Mouse (Mus musculus): Measurements from ENCODE around the gene Slc1a7. TPM values are rescaled to one million over a fixed set of nuclear protein-coding genes. Genes with fewer than 3 reads are reported as not detected.

Slc1a7 gene
- polyA plus RNA-seq (2015; fragmentation: Nextera tagmentation; extraction: Ambion mirVana): not detected in 2 replicates

DNA sequence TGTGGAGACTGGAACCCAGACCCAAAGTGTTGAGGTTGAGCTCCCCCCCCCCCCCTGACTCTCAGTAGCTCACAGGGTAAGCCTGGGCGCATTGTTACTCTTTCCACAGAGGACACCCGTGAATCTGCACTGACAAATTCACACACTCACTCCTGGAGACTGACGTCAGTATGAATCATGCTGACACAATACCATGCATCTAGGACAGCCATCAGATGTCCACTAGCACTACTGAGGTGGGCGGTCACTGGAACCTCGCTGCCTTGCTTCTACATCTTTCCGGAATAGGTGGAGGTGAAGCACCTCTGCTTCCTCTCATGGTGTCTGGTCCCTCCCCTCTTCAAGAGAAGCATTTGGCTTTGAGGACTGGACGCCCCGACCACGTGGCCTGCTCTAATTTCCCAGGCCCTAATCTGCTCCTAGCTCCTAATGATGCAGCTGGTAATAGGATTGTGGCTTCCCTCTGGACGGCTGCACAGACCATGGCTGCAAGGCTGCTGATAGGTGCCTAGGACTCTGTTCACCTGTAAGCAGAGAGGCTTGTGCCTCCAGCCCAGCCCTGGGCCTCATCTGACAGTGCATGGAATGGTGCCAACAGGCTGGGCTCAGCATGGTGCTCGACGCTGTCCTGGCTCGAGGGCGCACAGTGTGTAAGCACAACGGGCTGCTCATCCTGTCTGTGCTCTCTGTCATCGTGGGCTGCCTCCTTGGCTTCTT lies at the start of gene Slc1a7:
Slc1a7 (plus strand) TSS at position 367 of the 717 bp plus-strand sequence.
- WGBS: 76% methylated on average over 16 of the region's 16 CpGs
- Histone ChIP-seq H3K9ac (replicated peaks; ENCODE audit: low read depth, low read length) (no peak within 1 kb of the TSS), H3K27ac (ENCODE audit: low read length) (no peak within 1 kb of the TSS), H3K27me3 (replicated peaks; ENCODE audit: control insufficient read depth, insufficient read depth, low read length) (no peaks in the 10 kb centered on the region), H3K9me3 (ENCODE audit: control insufficient read depth, low read length) (no peaks in the 10 kb centered on the region), H3K36me3 (ENCODE audit: control insufficient read depth, insufficient read depth) (no peaks in the 10 kb centered on the region), H3K4me1 (replicated peaks; ENCODE audit: control insufficient read depth, insufficient read depth, low read length) (no peaks in the 10 kb centered on the region), H3K4me3 (replicated peaks; ENCODE audit: low read length) (no peak within 1 kb of the TSS), H3K4me2 (ENCODE audit: low read length) (no peak within 1 kb of the TSS)
- no peak for ATAC-seq

DNA sequence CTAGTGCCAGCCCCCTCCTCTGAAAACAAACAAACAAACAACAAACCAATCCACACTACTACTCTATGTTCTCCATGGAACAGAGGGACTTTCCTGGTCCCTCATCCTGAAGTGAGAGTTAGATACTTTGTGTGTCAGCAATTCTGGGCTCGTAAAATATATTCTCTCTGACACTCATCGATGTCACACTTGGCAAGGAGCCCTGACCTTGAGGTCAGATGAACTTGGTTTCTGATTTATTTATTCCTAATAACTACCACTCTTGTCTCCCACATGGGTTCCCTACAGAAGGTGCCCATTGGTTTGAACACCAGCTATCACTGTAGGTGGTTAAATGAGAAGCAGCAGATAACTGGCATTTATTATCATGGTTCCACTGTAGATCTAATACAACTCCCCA lies 47.8 kb upstream of the Slc1a7 start:
- Histone ChIP-seq H3K9ac (replicated peaks; ENCODE audit: low read depth, low read length) (no peak overlapping the region), H3K27ac (ENCODE audit: low read length) (no peak overlapping the region), H3K36me3 (ENCODE audit: control insufficient read depth, insufficient read depth) (no peaks in the 10 kb centered on the region), H3K4me3 (replicated peaks; ENCODE audit: low read length) (no peak overlapping the region), H3K4me1 (replicated peaks; ENCODE audit: control insufficient read depth, insufficient read depth, low read length) (peaks cover 13% of the 10 kb centered on the region), H3K9me3 (ENCODE audit: control insufficient read depth, low read length) (no peaks in the 10 kb centered on the region), H3K4me2 (ENCODE audit: low read length) (no peak overlapping the region), H3K27me3 (replicated peaks; ENCODE audit: control insufficient read depth, insufficient read depth, low read length) (no peaks in the 10 kb centered on the region)
- no peak for ATAC-seq
- WGBS: 85% methylated on average over 2 of the region's 2 CpGs

- peaks cover 13% of the 10 kb centered on the region for H3K4me1 ChIP-seq (replicated peaks; ENCODE audit: control insufficient read depth, insufficient read depth, low read length)
- H3K27ac ChIP-seq (ENCODE audit: low read length): no peak overlapping the region
- H3K36me3 ChIP-seq (ENCODE audit: control insufficient read depth, insufficient read depth): no peaks in the 10 kb centered on the region
- H3K4me3 ChIP-seq (replicated peaks; ENCODE audit: low read length): no peak overlapping the region
- 83% methylated on average over 8 of the region's 8 CpGs for WGBS
- no peak overlapping the region for H3K9ac ChIP-seq (replicated peaks; ENCODE audit: low read depth, low read length)
- no peaks in the 10 kb centered on the region for H3K27me3 ChIP-seq (replicated peaks; ENCODE audit: control insufficient read depth, insufficient read depth, low read length)
- H3K4me2 ChIP-seq (ENCODE audit: low read length): no peak overlapping the region
- H3K9me3 ChIP-seq (ENCODE audit: control insufficient read depth, low read length): no peaks in the 10 kb centered on the region
- ATAC-seq: no peak
Measured at GRCm38 (mm10) chr4:107921152-107921695, 46.9 kb upstream of the Slc1a7 start.

DNA sequence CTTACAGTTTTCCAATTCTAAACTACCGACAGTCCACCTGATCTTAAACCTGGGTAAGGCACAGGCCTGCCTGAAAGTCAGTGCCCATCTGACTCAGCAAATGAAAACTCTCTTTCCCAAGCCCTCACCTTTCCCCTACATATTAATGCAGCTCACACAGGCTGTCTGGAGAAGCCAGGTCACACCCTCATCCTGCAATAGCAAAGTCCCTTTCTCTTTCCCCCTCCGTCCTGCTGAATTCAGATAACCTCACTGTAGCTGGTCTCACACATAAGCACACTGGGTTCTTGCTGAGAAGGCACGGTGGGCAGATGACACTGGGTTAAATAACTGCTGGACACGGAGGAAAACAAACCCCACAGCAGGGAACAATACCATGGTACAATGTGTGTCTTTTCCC lies 46.2 kb upstream of the Slc1a7 start:
- Histone ChIP-seq H3K27me3 (replicated peaks; ENCODE audit: control insufficient read depth, insufficient read depth, low read length) (no peaks in the 10 kb centered on the region), H3K9ac (replicated peaks; ENCODE audit: low read depth, low read length) (no peak overlapping the region), H3K36me3 (ENCODE audit: control insufficient read depth, insufficient read depth) (no peaks in the 10 kb centered on the region), H3K9me3 (ENCODE audit: control insufficient read depth, low read length) (no peaks in the 10 kb centered on the region), H3K27ac (ENCODE audit: low read length) (no peak overlapping the region), H3K4me1 (replicated peaks; ENCODE audit: control insufficient read depth, insufficient read depth, low read length) (peaks cover 13% of the 10 kb centered on the region), H3K4me3 (replicated peaks; ENCODE audit: low read length) (no peak overlapping the region), H3K4me2 (ENCODE audit: low read length) (no peak overlapping the region)
- 73% methylated on average over 4 of the region's 4 CpGs for WGBS
- ATAC-seq: no peak

- no peaks in the 10 kb centered on the region for H3K27me3 ChIP-seq (replicated peaks; ENCODE audit: control insufficient read depth, insufficient read depth, low read length)
- peak; percentile 94 for ATAC-seq
- H3K36me3 ChIP-seq (ENCODE audit: control insufficient read depth, insufficient read depth): no peaks in the 10 kb centered on the region
- WGBS: 1% methylated on average over 38 of the region's 38 CpGs
- no peaks in the 10 kb centered on the region for H3K9me3 ChIP-seq (ENCODE audit: control insufficient read depth, low read length)
- peak within 1 kb of the TSS; percentile 89 for H3K4me2 ChIP-seq (ENCODE audit: low read length)
- H3K4me3 ChIP-seq (replicated peaks; ENCODE audit: low read length): peak within 1 kb of the TSS; percentile 67
- H3K4me1 ChIP-seq (replicated peaks; ENCODE audit: control insufficient read depth, insufficient read depth, low read length): peaks cover 13% of the 10 kb centered on the region
- peak within 1 kb of the TSS; percentile 80 for H3K9ac ChIP-seq (replicated peaks; ENCODE audit: low read depth, low read length)
- H3K27ac ChIP-seq (ENCODE audit: low read length): peak within 1 kb of the TSS; percentile 33; the same call in 1 of the 2 replicates
Measured at GRCm38 (mm10) chr4:107923145-107923802, 44.9 kb upstream of the Slc1a7 start, which contains the start of gene Cpt2. Cpt2 (minus strand) TSS chr4:107923610.

DNA sequence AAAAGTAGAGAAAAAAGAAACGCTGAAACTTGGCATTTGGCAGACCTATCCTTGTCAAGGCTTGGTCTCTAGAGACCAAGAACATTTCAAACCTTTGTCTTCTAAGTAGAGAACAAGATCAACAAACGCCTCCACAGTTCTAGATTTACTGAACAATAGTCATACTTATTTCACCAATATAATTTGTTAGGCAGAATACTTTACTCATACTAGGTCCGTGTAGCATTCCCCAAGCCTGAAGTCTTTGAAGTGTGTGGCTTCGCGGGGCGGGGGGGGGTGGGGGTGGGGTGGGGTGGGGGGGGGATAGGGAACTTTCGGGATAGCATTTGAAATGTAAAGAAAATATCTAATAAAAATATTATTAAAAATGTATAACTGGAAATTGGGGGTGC lies 44.3 kb upstream of the Slc1a7 start:
- H3K36me3 ChIP-seq (ENCODE audit: control insufficient read depth, insufficient read depth): no peaks in the 10 kb centered on the region
- H3K27ac ChIP-seq (ENCODE audit: low read length): no peak overlapping the region
- H3K4me2 ChIP-seq (ENCODE audit: low read length): peak overlapping the region; percentile 89
- H3K9ac ChIP-seq (replicated peaks; ENCODE audit: low read depth, low read length): peak overlapping the region; percentile 80; the same call in 1 of the 2 replicates
- peaks cover 13% of the 10 kb centered on the region for H3K4me1 ChIP-seq (replicated peaks; ENCODE audit: control insufficient read depth, insufficient read depth, low read length)
- H3K27me3 ChIP-seq (replicated peaks; ENCODE audit: control insufficient read depth, insufficient read depth, low read length): no peaks in the 10 kb centered on the region
- peak overlapping the region; percentile 67 for H3K4me3 ChIP-seq (replicated peaks; ENCODE audit: low read length)
- 47% methylated on average over 7 of the region's 7 CpGs for WGBS
- ATAC-seq: peak; percentile 32
- no peaks in the 10 kb centered on the region for H3K9me3 ChIP-seq (ENCODE audit: control insufficient read depth, low read length)

- no peak for ATAC-seq
- H3K27me3 ChIP-seq (replicated peaks; ENCODE audit: control insufficient read depth, insufficient read depth, low read length): no peaks in the 10 kb centered on the region
- no peaks in the 10 kb centered on the region for H3K36me3 ChIP-seq (ENCODE audit: control insufficient read depth, insufficient read depth)
- no peak overlapping the region for H3K9ac ChIP-seq (replicated peaks; ENCODE audit: low read depth, low read length)
- no peaks in the 10 kb centered on the region for H3K9me3 ChIP-seq (ENCODE audit: control insufficient read depth, low read length)
- no peak overlapping the region for H3K4me3 ChIP-seq (replicated peaks; ENCODE audit: low read length)
- H3K4me1 ChIP-seq (replicated peaks; ENCODE audit: control insufficient read depth, insufficient read depth, low read length): peaks cover 3% of the 10 kb centered on the region; the same call in 1 of the 2 replicates
- 66% methylated on average over 2 of the region's 2 CpGs for WGBS
- no peak overlapping the region for H3K4me2 ChIP-seq (ENCODE audit: low read length)
- no peak overlapping the region for H3K27ac ChIP-seq (ENCODE audit: low read length)
Measured at GRCm38 (mm10) chr4:107928269-107928668, 39.9 kb upstream of the Slc1a7 start.

GRCm38 (mm10) chr4:107928726-107929125 lies 39.4 kb upstream of the Slc1a7 start:
- H3K27me3 ChIP-seq (replicated peaks; ENCODE audit: control insufficient read depth, insufficient read depth, low read length): no peaks in the 10 kb centered on the region
- 94% methylated on average over 2 of the region's 2 CpGs for WGBS
- H3K27ac ChIP-seq (ENCODE audit: low read length): no peak overlapping the region
- ATAC-seq: no peak
- no peak overlapping the region for H3K9ac ChIP-seq (replicated peaks; ENCODE audit: low read depth, low read length)
- 0 out of 2 replicates have a peak, but pooled peaks cover under 1% of the 10 kb centered on the region for H3K4me1 ChIP-seq (replicated peaks; ENCODE audit: control insufficient read depth, insufficient read depth, low read length)
- no peaks in the 10 kb centered on the region for H3K36me3 ChIP-seq (ENCODE audit: control insufficient read depth, insufficient read depth)
- H3K9me3 ChIP-seq (ENCODE audit: control insufficient read depth, low read length): no peaks in the 10 kb centered on the region
- H3K4me3 ChIP-seq (replicated peaks; ENCODE audit: low read length): no peak overlapping the region
- H3K4me2 ChIP-seq (ENCODE audit: low read length): no peak overlapping the region

GRCm38 (mm10) chr4:107931453-107931852 lies 36.7 kb upstream of the Slc1a7 start:
- Histone ChIP-seq H3K36me3 (ENCODE audit: control insufficient read depth, insufficient read depth) (no peaks in the 10 kb centered on the region), H3K4me1 (replicated peaks; ENCODE audit: control insufficient read depth, insufficient read depth, low read length) (no peaks in the 10 kb centered on the region), H3K27ac (ENCODE audit: low read length) (no peak overlapping the region), H3K4me3 (replicated peaks; ENCODE audit: low read length) (no peak overlapping the region), H3K9me3 (ENCODE audit: control insufficient read depth, low read length) (no peaks in the 10 kb centered on the region), H3K27me3 (replicated peaks; ENCODE audit: control insufficient read depth, insufficient read depth, low read length) (no peaks in the 10 kb centered on the region), H3K9ac (replicated peaks; ENCODE audit: low read depth, low read length) (no peak overlapping the region), H3K4me2 (ENCODE audit: low read length) (no peak overlapping the region)
- ATAC-seq: no peak
- 84% methylated on average over 3 of the region's 3 CpGs for WGBS
